Mouse (Mus musculus) CD8-positive naive resting alpha-beta T cell, adult 57 days (primary cell): ENCODE results near the gene Mpped2. TPM values are rescaled to one million over a fixed set of nuclear protein-coding genes. Genes with fewer than 3 reads are reported as not detected.

Source experiments
- total RNA-seq: library from RNA; stranded (reverse); gene quantifications from one replicate; pipeline ENCODE4 v1.2.4, GENCODE M21; 2023

The Mpped2 gene
- not detected for total RNA-seq

DNA sequence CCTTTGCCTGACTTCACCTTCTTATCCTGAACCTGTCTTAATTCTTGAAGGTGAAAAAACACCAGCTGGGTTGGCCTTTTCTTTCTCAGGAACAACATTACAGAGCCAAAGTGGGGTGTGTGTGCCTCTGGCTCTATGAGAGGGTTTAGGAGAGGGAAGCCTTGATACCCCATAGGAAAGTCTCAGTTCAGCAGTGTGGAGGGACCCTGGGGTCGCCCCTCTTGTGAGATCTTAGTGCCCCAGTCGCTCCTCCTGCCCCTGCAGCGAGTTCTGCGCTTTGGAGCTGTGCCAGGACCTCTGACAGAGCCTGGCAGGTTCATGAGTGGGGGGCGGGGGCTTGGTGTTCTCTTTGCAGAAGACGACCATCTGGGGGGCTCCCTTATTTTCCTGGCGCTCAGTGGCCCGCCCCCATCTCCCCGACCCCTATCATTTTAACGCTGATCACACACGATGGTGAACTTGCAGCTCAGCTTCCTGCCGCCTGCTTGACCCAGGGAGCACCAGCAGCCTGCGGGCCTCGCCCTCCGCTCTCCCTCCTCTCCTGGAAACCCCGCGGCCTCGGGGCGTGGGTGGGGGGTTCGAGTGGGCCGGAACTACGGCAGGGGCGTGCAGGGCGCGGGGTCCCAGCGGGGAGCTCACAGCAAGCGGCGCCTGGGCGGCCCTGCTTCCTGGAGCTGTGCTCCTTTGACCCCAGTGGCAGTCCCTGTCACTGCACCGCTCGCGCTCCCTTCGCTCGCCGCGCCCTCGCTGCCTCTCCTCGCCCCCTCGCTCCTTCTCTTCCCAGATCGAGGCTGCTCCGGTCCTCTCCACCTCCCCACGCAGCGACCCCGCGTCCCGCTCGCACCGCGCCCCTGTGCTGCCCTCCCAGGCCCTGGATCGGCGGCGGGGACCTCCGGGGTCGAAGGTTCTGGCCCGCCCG, at the start of gene Mpped2:
Mpped2 (plus strand) TSS at position 487 of the 919 bp plus-strand sequence.

